17 mouse cellular contexts compared by ENCODE assay signal in genomic region chr1:190143593-190143992, GRCm38 (mm10). TPM values are rescaled to one million over a fixed set of nuclear protein-coding genes. Genes with fewer than 3 reads are reported as not detected.
"Had no signal": no experiment of that assay in that cellular context is flagged by ENCODE, and none has a peak within 500 bp of the region (broad histone marks: within the 10 kb centered on the region; RNA-seq: fewer than 3 reads in every experiment).

No protein-coding gene starts in this region.

- H3K27ac ChIP-seq: limb, embryonic 12.5 days; liver, embryonic 13.5 days; midbrain, embryonic 10.5 days; neural tube, embryonic 15.5 days; stomach, postnatal 0 days had no signal

- H3K4me3 ChIP-seq: limb, embryonic 12.5 days; liver, embryonic 13.5 days; midbrain, embryonic 10.5 days; myocyte; neural tube, embryonic 15.5 days had no signal

- ATAC-seq: liver, postnatal 0 days had no signal

- DNase-seq: kidney, postnatal 25 days; layer of hippocampus, adult 9-11 months; liver; liver, embryonic 13.5 days; liver, postnatal 0 days; lung, postnatal 36 days; midbrain, embryonic 14.5 days; right cerebral cortex, adult 18-20 months; right cerebral cortex, postnatal 25 days; thymus, adult 2 months; thymus, postnatal 36 days had no signal

- H3K9me3 ChIP-seq: limb, embryonic 12.5 days; liver, embryonic 13.5 days; midbrain, embryonic 10.5 days; neural tube, embryonic 15.5 days had no signal

- H3K36me3 ChIP-seq: limb, embryonic 12.5 days; liver, embryonic 13.5 days; neural tube, embryonic 15.5 days had no signal

- H3K4me1 ChIP-seq: liver, embryonic 13.5 days had no signal

- H3K9ac ChIP-seq: limb, embryonic 12.5 days; liver, embryonic 13.5 days; liver, postnatal 0 days; neural tube, embryonic 15.5 days had no signal

- H3K27me3 ChIP-seq: liver, embryonic 13.5 days; neural tube, embryonic 15.5 days had no signal

- H3K4me2 ChIP-seq: limb, embryonic 12.5 days; liver, embryonic 13.5 days; neural tube, embryonic 15.5 days had no signal

RNA-seq across cellular contexts. Expression of gene Prox1, which starts 26.9 kb away (rescaled TPM):
- total RNA-seq: megakaryocyte, adult 5-6 weeks had no signal
